Mouse (Mus musculus): Measurements from ENCODE around the gene Rarres2. TPM values are rescaled to one million over a fixed set of nuclear protein-coding genes. Genes with fewer than 3 reads are reported as not detected.

Rarres2 gene
- polyA plus RNA-seq, 1 experiment from 2014 or later, result 5.1 TPM

DNA sequence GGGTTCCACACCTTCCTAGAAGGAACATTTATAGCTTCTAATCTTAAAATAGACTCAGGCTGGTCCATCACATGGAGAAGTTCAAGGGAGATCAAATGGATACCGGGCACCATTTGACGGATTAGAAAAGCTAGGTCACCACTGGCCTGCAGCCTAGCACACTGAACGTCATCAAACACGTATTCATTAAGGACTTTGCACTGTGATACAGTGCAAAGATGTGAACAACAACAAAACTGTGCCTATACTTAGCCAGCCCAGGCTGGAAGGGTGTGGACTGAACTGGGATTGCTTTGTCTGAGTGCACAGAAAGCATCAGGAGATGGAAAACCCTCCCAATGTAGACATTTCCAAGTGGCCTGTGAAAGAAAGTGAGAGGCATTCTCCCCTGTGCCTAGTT lies 18.8 kb downstream of the Rarres2 start:
- WGBS, result 76% methylated on average over 4 of the region's 4 CpGs
- ATAC-seq (ENCODE audit: low FRiP score, low read depth), result peak; percentile 33; the same call in 1 of the 2 replicates
- Histone ChIP-seq H3K4me3 (peak overlapping the region; percentile 50), H3K4me1 (replicated peaks) (peaks cover 17% of the 10 kb centered on the region), H3K27ac (replicated peaks) (peak overlapping the region; percentile 97), H3K27me3 (no peaks in the 10 kb centered on the region), H3K9me3 (no peaks in the 10 kb centered on the region), H3K4me2 (peak overlapping the region; percentile 76), H3K9ac (peak overlapping the region; percentile 67), H3K36me3 (0 out of 2 replicates have a peak, but pooled peaks cover 2% of the 10 kb centered on the region)

DNA sequence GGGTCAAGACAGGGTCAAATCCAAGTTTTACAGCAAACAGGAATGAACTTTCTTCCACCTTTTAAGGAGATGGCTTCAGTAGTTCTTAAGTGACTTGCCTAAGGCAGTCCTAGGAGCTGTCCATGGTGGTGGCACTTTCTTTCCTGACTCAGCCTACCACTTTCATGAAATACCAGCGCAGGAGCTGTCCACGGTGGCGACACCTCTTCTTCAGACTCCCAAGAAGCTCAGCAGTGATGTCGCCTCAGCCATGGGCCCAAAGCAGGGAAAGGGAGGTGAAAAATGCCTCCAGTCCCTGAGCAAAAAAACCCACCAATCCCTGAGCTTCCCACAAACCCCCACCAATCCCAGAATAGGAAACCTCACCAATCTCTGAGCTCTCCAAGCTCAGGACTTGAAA lies 19.7 kb downstream of the Rarres2 start:
- peaks cover 17% of the 10 kb centered on the region for H3K4me1 ChIP-seq (replicated peaks)
- no peak overlapping the region for H3K9ac ChIP-seq
- no peaks in the 10 kb centered on the region for H3K9me3 ChIP-seq
- no peak overlapping the region for H3K4me3 ChIP-seq
- peak overlapping the region; percentile 97; the same call in 1 of the 2 replicates for H3K27ac ChIP-seq (replicated peaks)
- H3K27me3 ChIP-seq, result no peaks in the 10 kb centered on the region
- H3K4me2 ChIP-seq, result no peak overlapping the region
- no peak for ATAC-seq (ENCODE audit: low FRiP score, low read depth)
- H3K36me3 ChIP-seq, result 0 out of 2 replicates have a peak, but pooled peaks cover 1% of the 10 kb centered on the region
- WGBS, result 74% methylated on average over 4 of the region's 4 CpGs

DNA sequence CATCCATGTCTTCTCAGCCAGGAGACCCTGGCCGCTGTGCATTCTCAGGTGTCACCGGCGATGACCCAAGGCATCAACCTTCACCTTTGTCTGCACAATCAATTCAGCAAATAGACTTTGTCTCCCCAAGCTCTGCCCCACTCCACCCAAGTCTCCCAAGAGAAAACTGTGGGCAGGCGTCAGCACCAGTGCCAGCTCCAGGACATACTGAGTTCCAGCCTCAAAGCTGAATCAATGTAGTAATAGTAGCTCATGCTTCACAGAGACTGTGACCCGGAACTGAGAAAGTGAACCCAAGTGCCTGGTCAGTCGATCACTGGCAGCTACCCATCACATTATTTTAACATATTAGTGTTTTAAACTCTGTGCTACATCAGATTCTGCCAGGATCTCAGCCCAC lies 24.3 kb downstream of the Rarres2 start:
- no peak overlapping the region for H3K27ac ChIP-seq (replicated peaks)
- H3K4me1 ChIP-seq (replicated peaks), result no peaks in the 10 kb centered on the region
- no peaks in the 10 kb centered on the region for H3K27me3 ChIP-seq
- H3K9me3 ChIP-seq, result no peaks in the 10 kb centered on the region
- H3K4me2 ChIP-seq, result no peak overlapping the region
- no peaks in the 10 kb centered on the region for H3K36me3 ChIP-seq
- no peak for ATAC-seq (ENCODE audit: low FRiP score, low read depth)
- no peak overlapping the region for H3K9ac ChIP-seq
- 89% methylated on average over 6 of the region's 6 CpGs for whole genome bisulfite sequencing
- no peak overlapping the region for H3K4me3 ChIP-seq

DNA sequence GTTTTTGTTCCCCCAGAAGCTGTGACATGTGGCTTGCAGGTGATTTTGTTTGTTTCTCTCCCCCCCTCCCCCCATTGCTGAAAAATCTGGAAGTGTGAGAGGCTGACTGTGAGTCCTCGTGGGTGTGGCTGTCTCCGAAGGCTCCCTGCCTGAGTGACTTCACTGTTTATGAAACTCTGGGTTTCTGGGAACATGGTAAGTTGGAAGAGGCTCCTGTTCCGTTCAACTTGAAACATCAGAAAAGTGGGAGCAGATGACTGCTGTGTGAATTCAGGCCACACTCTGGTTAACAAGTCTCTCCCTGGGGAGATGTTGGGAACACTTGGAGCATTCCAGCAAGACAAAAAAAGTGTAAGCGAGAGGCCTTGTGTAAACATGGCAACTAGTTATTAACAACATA lies 25.7 kb downstream of the Rarres2 start:
- Histone ChIP-seq H3K36me3 (0 out of 2 replicates have a peak, but pooled peaks cover 4% of the 10 kb centered on the region), H3K9me3 (no peaks in the 10 kb centered on the region), H3K9ac (no peak overlapping the region), H3K4me2 (no peak overlapping the region), H3K27me3 (no peaks in the 10 kb centered on the region), H3K4me1 (replicated peaks) (no peaks in the 10 kb centered on the region), H3K27ac (replicated peaks) (no peak overlapping the region), H3K4me3 (no peak overlapping the region)
- 72% methylated on average over 4 of the region's 4 CpGs for WGBS
- no peak for ATAC-seq (ENCODE audit: low FRiP score, low read depth)

DNA sequence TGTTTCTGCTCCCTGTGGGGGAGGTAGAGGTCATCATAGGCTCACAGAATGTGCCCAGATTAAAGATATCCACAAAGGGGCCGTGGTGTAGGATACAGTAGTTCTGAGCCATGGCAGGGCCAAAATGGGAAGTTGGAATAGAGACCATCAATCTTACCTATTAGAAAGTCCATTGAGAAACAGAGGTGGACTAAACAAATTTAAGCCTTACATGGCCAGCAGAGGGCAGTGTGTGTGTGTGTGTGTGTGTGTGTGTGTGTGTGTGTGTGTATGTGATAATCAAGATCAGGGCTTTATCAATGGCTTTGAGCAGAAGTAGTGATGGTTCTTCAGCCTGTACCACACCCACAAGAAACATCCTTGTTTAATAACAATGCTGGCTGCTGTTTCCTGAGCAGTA lies 26.3 kb downstream of the Rarres2 start:
- Histone ChIP-seq H3K36me3 (peaks cover 6% of the 10 kb centered on the region), H3K4me3 (no peak overlapping the region), H3K9me3 (no peaks in the 10 kb centered on the region), H3K9ac (no peak overlapping the region), H3K27ac (replicated peaks) (no peak overlapping the region), H3K27me3 (no peaks in the 10 kb centered on the region), H3K4me1 (replicated peaks) (no peaks in the 10 kb centered on the region), H3K4me2 (no peak overlapping the region)
- ATAC-seq (ENCODE audit: low FRiP score, low read depth), result 0 out of 2 replicates have a peak, but pooled peaks have one; percentile 15
- WGBS, result 46% methylated on average over 1 of the region's 1 CpGs

DNA sequence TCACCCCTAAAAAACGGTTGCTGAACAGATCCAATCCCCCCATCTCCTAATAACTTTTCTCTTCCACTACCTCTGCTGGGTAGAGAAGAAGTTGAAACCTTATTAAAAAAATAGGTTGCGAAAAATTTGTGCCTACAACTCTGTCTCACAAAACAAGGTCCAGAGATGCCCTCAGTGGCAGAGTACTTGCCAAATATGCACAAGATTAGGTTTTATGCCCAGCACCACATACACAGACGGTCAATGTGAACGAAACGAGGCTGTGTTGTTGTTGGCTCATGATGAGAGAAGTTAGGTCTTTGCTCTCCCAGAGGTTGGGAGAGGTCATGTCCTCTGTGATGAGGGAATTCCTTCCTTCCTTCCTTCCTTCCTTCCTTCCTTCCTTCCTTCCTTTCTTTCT lies 27.3 kb downstream of the Rarres2 start:
- Histone ChIP-seq H3K4me1 (replicated peaks) (no peaks in the 10 kb centered on the region), H3K4me2 (no peak overlapping the region), H3K9ac (no peak overlapping the region), H3K27me3 (no peaks in the 10 kb centered on the region), H3K36me3 (peaks cover 16% of the 10 kb centered on the region), H3K27ac (replicated peaks) (no peak overlapping the region), H3K4me3 (no peak overlapping the region), H3K9me3 (no peaks in the 10 kb centered on the region)
- WGBS, result 81% methylated on average over 5 of the region's 5 CpGs
- ATAC-seq (ENCODE audit: low FRiP score, low read depth), result no peak

DNA sequence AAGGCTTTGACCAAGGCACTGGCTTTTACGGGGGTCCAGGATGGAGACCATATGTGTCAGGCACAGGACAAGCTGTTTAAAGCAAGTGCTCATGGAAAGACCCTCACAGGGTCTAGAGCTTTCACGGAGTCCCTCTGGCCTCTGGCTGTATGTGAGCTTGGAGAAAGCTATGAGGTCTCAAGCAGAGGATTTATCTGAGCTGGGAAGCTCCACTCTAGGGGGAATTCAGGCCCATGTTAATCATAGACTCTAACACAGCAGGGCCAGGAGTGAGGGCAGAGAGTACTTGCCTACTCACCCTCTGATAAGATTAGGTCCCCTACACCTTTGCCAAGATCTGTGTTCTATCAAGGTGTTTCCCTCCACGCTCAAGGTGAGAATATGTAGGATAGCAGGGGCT lies 30.0 kb downstream of the Rarres2 start:
- no peaks in the 10 kb centered on the region for H3K27me3 ChIP-seq
- H3K4me2 ChIP-seq, result no peak overlapping the region
- peaks cover 21% of the 10 kb centered on the region for H3K4me1 ChIP-seq (replicated peaks)
- WGBS, result 95% methylated on average over 3 of the region's 3 CpGs
- no peak for ATAC-seq (ENCODE audit: low FRiP score, low read depth)
- H3K27ac ChIP-seq (replicated peaks), result no peak overlapping the region
- no peak overlapping the region for H3K9ac ChIP-seq
- H3K4me3 ChIP-seq, result no peak overlapping the region
- no peaks in the 10 kb centered on the region for H3K9me3 ChIP-seq
- peaks cover 16% of the 10 kb centered on the region for H3K36me3 ChIP-seq

DNA sequence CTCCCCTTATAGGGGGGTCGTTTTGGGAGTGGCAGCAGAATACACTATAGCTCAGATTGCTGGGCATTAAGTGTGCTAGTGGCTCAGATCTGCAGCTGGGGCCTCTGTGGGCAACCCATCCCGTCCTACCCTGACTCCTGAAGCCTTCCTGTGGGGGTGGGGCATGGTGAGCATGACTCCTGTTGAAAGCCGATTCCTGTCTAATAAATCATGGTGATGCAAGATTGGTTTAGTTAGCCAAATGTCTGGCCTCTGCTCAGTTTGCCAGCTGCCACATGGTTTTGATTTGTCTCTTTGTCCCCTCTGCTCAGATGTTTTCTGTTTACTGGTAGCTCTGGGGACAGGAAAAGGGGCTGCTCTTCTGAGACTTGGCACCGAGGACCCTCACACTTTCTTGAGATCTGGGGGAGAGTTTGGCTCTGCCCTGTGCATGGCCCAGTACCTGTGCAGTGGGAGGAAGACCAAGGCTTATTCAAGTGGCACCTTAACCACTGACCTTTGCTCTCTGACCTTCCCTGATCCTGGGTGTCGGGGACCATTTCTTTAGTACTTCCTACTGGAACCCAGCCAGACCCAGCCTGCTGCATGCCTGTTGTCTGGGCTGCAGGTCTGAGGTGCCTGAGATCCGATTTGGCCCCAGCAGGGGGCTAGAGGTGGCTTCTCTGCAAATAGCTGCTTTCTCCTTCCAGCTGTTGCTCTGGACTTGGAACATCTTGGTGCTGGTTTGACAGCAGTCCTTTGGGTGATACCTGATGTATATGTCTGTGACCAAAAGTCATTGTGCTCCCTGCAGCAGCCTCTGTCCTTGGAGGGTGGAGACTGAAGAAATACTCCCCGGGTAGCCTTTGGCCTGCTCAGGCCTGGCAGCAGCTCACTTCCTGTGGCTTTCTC lies 30.8 kb downstream of the Rarres2 start:
- WGBS, result 65% methylated on average over 7 of the region's 7 CpGs
- no peak for ATAC-seq (ENCODE audit: low FRiP score, low read depth)

DNA sequence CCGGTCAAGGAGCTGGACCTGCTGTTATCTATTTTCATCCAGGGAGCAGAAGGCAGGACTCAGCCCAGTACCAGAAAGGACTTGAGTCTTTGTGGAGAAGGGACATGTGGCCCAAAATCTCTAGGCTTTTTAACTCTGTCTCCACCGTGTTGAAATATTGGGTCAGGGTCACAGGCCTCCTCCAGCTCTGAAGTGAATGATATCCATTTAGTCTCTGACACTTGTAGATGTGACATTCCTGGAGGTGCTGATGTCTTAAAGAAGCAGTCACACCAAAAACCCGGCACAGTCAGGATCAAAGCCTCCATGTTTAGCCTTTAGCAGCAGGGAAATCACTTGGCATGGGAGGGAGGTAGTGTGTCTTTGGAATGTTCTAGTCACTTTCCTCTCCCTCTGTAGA lies 31.9 kb downstream of the Rarres2 start:
- ATAC-seq (ENCODE audit: low FRiP score, low read depth), result no peak
- Histone ChIP-seq H3K9ac (no peak overlapping the region), H3K27ac (replicated peaks) (no peak overlapping the region), H3K27me3 (no peaks in the 10 kb centered on the region), H3K9me3 (no peaks in the 10 kb centered on the region), H3K4me1 (replicated peaks) (peaks cover 30% of the 10 kb centered on the region), H3K4me3 (no peak overlapping the region), H3K36me3 (peaks cover 16% of the 10 kb centered on the region), H3K4me2 (no peak overlapping the region)
- 78% methylated on average over 3 of the region's 3 CpGs for WGBS

More for the DNA sequence above, 30.8 kb downstream of the Rarres2 start:
- H3K27ac ChIP-seq (replicated peaks), result no peak overlapping the region
- peaks cover 25% of the 10 kb centered on the region for H3K4me1 ChIP-seq (replicated peaks)
- H3K27me3 ChIP-seq, result no peaks in the 10 kb centered on the region
- no peak overlapping the region for H3K4me2 ChIP-seq
- no peaks in the 10 kb centered on the region for H3K9me3 ChIP-seq
- H3K9ac ChIP-seq, result no peak overlapping the region
- H3K4me3 ChIP-seq, result no peak overlapping the region
- H3K36me3 ChIP-seq, result peaks cover 16% of the 10 kb centered on the region

DNA sequence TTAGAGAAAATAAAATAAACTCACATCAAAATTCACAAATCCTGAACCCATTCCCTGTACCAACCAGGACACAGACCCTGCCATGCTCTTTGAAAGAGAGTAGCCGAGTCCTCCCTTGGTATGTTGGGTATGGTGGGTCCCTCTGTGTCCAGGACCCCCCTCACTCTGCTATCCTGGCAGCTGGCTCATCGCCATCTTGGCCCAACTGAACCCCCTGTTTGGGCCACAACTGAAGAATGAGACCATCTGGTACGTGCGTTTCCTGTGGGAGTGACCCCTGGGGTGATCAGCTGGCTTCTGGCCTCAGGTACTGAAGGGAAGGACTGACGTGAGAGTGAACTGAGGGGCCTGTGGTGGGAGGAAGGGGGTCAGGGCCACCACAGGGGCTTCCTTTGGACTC lies 32.7 kb downstream of the Rarres2 start:
- peaks cover 16% of the 10 kb centered on the region for H3K36me3 ChIP-seq
- 68% methylated on average over 5 of the region's 5 CpGs for WGBS
- no peaks in the 10 kb centered on the region for H3K27me3 ChIP-seq
- peaks cover 30% of the 10 kb centered on the region for H3K4me1 ChIP-seq (replicated peaks)
- no peak overlapping the region for H3K27ac ChIP-seq (replicated peaks)
- no peak overlapping the region for H3K4me2 ChIP-seq
- no peak overlapping the region for H3K4me3 ChIP-seq
- no peaks in the 10 kb centered on the region for H3K9me3 ChIP-seq
- H3K9ac ChIP-seq, result no peak overlapping the region
- ATAC-seq (ENCODE audit: low FRiP score, low read depth), result no peak

DNA sequence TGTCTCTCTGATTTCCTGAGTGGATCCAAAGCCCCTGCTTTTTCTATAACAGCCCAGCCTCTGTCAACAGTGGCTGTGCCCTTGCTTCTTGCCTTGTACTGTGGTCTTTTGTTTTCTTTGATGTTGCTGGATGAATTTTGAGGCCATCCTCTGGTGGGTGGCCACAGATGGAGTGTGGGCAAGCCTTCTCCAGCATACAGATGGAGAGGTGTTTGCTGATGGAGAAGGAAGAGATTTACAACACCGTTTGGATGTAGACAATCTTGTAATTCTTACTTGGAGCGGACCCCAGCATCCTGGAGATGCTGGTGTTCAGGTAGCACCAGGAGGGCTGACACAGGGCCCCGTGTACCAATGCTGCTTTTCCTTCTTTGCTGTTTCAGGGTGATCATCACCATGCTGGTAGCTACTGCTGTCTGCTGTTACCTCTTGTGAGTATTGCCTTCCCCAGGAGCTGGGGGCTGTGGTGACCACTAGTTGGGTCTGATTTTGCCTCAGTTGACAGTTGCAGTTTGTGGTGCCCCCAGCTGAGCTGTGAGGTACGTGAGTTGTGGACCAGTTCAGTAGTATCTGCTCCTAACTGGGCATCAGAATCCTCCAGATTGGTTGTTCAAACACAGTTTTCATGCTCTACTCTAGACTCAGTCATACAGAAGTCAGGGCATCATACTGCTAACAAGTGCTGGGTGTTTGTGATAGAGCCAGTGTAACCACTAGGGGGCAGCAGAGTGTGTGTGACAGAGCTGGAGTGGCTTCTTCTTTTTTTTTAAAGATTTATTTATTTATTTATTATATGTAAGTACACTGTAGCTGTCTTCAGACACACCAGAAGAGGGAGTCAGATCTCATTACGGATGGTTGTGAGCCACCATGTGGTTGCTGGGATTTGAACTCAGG lies 33.5 kb downstream of the Rarres2 start:
- peak overlapping the region; percentile 82; the same call in 1 of the 2 replicates for H3K9ac ChIP-seq
- 65% methylated on average over 5 of the region's 5 CpGs for WGBS
- no peak for ATAC-seq (ENCODE audit: low FRiP score, low read depth)

More for the DNA sequence above, 33.5 kb downstream of the Rarres2 start:
- H3K4me2 ChIP-seq, result peak overlapping the region; percentile 72
- H3K9me3 ChIP-seq, result no peaks in the 10 kb centered on the region
- peaks cover 16% of the 10 kb centered on the region for H3K36me3 ChIP-seq
- H3K4me3 ChIP-seq, result peak overlapping the region; percentile 59
- H3K27me3 ChIP-seq, result no peaks in the 10 kb centered on the region
- H3K4me1 ChIP-seq (replicated peaks), result peaks cover 30% of the 10 kb centered on the region
- no peak overlapping the region for H3K27ac ChIP-seq (replicated peaks)

All from hindbrain, embryonic 15.5 days (tissue).